Mouse (Mus musculus): ENCODE measurements around the gene Zbtb44.
"Not testable (repeated sequence)": the region's sequence is repeated elsewhere in the genome, so short reads cannot be mapped to it uniquely, and the experiment has no call there.

Zbtb44 gene

GRCm38 (mm10) chr9:31030532-31031413 lies at the start of gene Zbtb44:
Zbtb44 (plus strand) TSS chr9:31030644.
- DNase-seq (ENCODE audit: low spot score in 2 of 2) = peak; percentile 73 to 90

- no peak for DNase-seq (ENCODE audit: low spot score in 2 of 2)
Measured at GRCm38 (mm10) chr9:30985782-30986181, 44.7 kb upstream of the Zbtb44 start.

GRCm38 (mm10) chr9:30993106-30993505 lies 37.3 kb upstream of the Zbtb44 start:
- DNase-seq (ENCODE audit: low spot score in 2 of 2) = no peak

GRCm38 (mm10) chr9:30996590-30997562 lies 33.6 kb upstream of the Zbtb44 start:
- DNase-seq (ENCODE audit: low spot score in 2 of 2) = no peak

GRCm38 (mm10) chr9:31000641-31001040 lies 29.8 kb upstream of the Zbtb44 start:
- no peak for DNase-seq (ENCODE audit: low spot score in 2 of 2)

- no peak for DNase-seq (ENCODE audit: low spot score in 2 of 2)
Measured at GRCm38 (mm10) chr9:31002528-31002927, 27.9 kb upstream of the Zbtb44 start.

GRCm38 (mm10) chr9:31009334-31009733 lies 21.1 kb upstream of the Zbtb44 start:
- DNase-seq (ENCODE audit: low spot score in 2 of 2) = no peak

GRCm38 (mm10) chr9:31010040-31010439 lies 20.4 kb upstream of the Zbtb44 start:
- DNase-seq (ENCODE audit: low spot score in 2 of 2) = no peak

- DNase-seq (ENCODE audit: low spot score in 2 of 2) = no peak
Measured at GRCm38 (mm10) chr9:31010749-31011148, 19.7 kb upstream of the Zbtb44 start.

GRCm38 (mm10) chr9:31011533-31011932 lies 18.9 kb upstream of the Zbtb44 start:
- no peak for DNase-seq (ENCODE audit: low spot score in 2 of 2)

GRCm38 (mm10) chr9:31012674-31013073 lies 17.8 kb upstream of the Zbtb44 start:
- no peak for DNase-seq (ENCODE audit: low spot score in 2 of 2)

- no peak for DNase-seq (ENCODE audit: low spot score in 2 of 2)
Measured at GRCm38 (mm10) chr9:31013415-31013814, 17.0 kb upstream of the Zbtb44 start.

- DNase-seq (ENCODE audit: low spot score in 2 of 2) = no peak
Measured at GRCm38 (mm10) chr9:31017616-31018015, 12.8 kb upstream of the Zbtb44 start.

- DNase-seq (ENCODE audit: low spot score in 2 of 2) = no peak
Measured at GRCm38 (mm10) chr9:31018158-31018557, 12.3 kb upstream of the Zbtb44 start.

GRCm38 (mm10) chr9:31018705-31019104 lies 11.7 kb upstream of the Zbtb44 start:
- no peak for DNase-seq (ENCODE audit: low spot score in 2 of 2)

- DNase-seq (ENCODE audit: low spot score in 2 of 2) = no peak
Measured at GRCm38 (mm10) chr9:31028251-31028650, 2.2 kb upstream of the Zbtb44 start.

- DNase-seq (ENCODE audit: low spot score in 2 of 2) = peak; percentile 96 to 98
Measured at GRCm38 (mm10) chr9:31029751-31030511, 513 bp upstream of the Zbtb44 start.

GRCm38 (mm10) chr9:31031414-31031843 lies 985 bp downstream of the Zbtb44 start:
- DNase-seq (ENCODE audit: low spot score in 2 of 2) = no peak

- DNase-seq (ENCODE audit: low spot score in 2 of 2) = no peak
Measured at GRCm38 (mm10) chr9:31032546-31032945, 2.1 kb downstream of the Zbtb44 start.

GRCm38 (mm10) chr9:31050208-31050607 lies 19.8 kb downstream of the Zbtb44 start:
- no peak for DNase-seq (ENCODE audit: low spot score in 2 of 2)

GRCm38 (mm10) chr9:31051509-31051908 lies 21.1 kb downstream of the Zbtb44 start:
- not testable (repeated sequence) for DNase-seq (ENCODE audit: low spot score in 2 of 2)

- no peak for DNase-seq (ENCODE audit: low spot score in 2 of 2)
Measured at GRCm38 (mm10) chr9:31058723-31059122, 28.3 kb downstream of the Zbtb44 start.
